Mouse (Mus musculus): Measurements from ENCODE around the gene Kcnk1.

GRCm38 (mm10) chr8:126074111-126074510, 79.1 kb downstream of the Kcnk1 start:
- TF ChIP-seq ZC3H11A (IDR thresholded peaks at IDR 0.05; ENCODE audit: borderline replicate concordance, low read depth, low read length) (no peak), MAFK (IDR thresholded peaks at IDR 0.05; ENCODE audit: insufficient read depth, low read depth, low read length) (no peak)
